25 mouse cellular contexts compared by ENCODE assay signal in genomic region chr3:104613102-104613501, GRCm38 (mm10). TPM values are rescaled to one million over a fixed set of nuclear protein-coding genes. Genes with fewer than 3 reads are reported as not detected.
DNase-seq lines count a peak whose midpoint lies in the region.
"Had no signal": no experiment of that assay in that cellular context is flagged by ENCODE, and none has a peak within 500 bp of the region (broad histone marks: within the 10 kb centered on the region; RNA-seq: fewer than 3 reads in every experiment).

No protein-coding gene starts in this region.

- peak overlapping the region; percentile 47; the same call in 1 of the 2 replicates for H3K27ac ChIP-seq in heart, embryonic 10.5 days
- peak overlapping the region; percentile 93 for H3K27ac ChIP-seq in brown adipose tissue, adult 24 weeks (replicated peaks; ENCODE audit: low read depth, low read length)
- H3K27ac ChIP-seq: gastrocnemius, adult 2 months; hindbrain, embryonic 14.5 days; kidney, postnatal 0 days; liver, embryonic 14.5 days; macrophage; midbrain, embryonic 15.5 days; stomach, embryonic 15.5 days had no signal

- no peak overlapping the region for H3K4me3 ChIP-seq in heart, embryonic 10.5 days
- H3K4me3 ChIP-seq in brown adipose tissue, adult 24 weeks (ENCODE audit: insufficient read depth, low read depth, low read length) = no peak overlapping the region
- H3K4me3 ChIP-seq: erythroblast, embryonic 14.5 days; gastrocnemius, adult 2 months; heart, embryonic 12.5 days; midbrain, embryonic 15.5 days; stomach, embryonic 15.5 days had no signal

- H3K27me3 ChIP-seq in heart, embryonic 10.5 days (ENCODE audit: insufficient read depth, poor library complexity, severe bottlenecking) = no peaks in the 10 kb centered on the region
- H3K27me3 ChIP-seq: CH12.LX; heart, embryonic 12.5 days; midbrain, embryonic 15.5 days; stomach, embryonic 15.5 days had no signal

- H3K9me3 ChIP-seq in heart, embryonic 10.5 days = no peaks in the 10 kb centered on the region
- H3K9me3 ChIP-seq: heart, embryonic 12.5 days; midbrain, embryonic 15.5 days; stomach, embryonic 15.5 days had no signal

- H3K4me1 ChIP-seq in heart, embryonic 10.5 days = peaks cover 20% of the 10 kb centered on the region
- H3K4me1 ChIP-seq in brown adipose tissue, adult 24 weeks (ENCODE audit: control insufficient read depth, insufficient read depth, insufficient read length, low read length) = peaks cover 7% of the 10 kb centered on the region
- H3K4me1 ChIP-seq: midbrain, embryonic 15.5 days; stomach, embryonic 15.5 days had no signal

- no peaks in the 10 kb centered on the region for H3K36me3 ChIP-seq in heart, embryonic 10.5 days
- H3K36me3 ChIP-seq: heart, embryonic 12.5 days; midbrain, embryonic 15.5 days; stomach, embryonic 15.5 days had no signal

- WGBS in heart, embryonic 10.5 days = 54% methylated on average over 5 of the region's 5 CpGs

- DNase-seq in heart, embryonic 10.5 days (ENCODE audit: low spot score) = no peak
- no peak for DNase-seq in heart, postnatal 4 days
- DNase-seq in kidney, adult 9 months = peak; percentile 35
- no peak for DNase-seq in kidney, postnatal 10 days
- peak; percentile 78 for DNase-seq in fat pad, adult 2 months (ENCODE audit: extremely low read depth, low read depth, low spot score)
- DNase-seq: adrenal gland, postnatal 25 days; cerebellum, adult 18-20 months; gastrocnemius, adult 2 months; gastrocnemius, postnatal 36 days; heart, adult 18-20 months; layer of hippocampus, adult 9-11 months; liver; lung, adult 2 months; lung, postnatal 10 days; right cerebral cortex, postnatal 25 days had no signal

RNA-seq across cellular contexts. Expression of gene Slc16a1, which starts 25.4 kb away (rescaled TPM):
- 76.5 and 91.2 TPM in 2 replicates for polyA plus RNA-seq in heart, embryonic 10.5 days (2016; fragmentation: Nextera tagmentation; extraction: Ambion mirVana)
- 100 to 1,000 TPM; 178 to 191 TPM for total RNA-seq in heart, postnatal 4 days (2021)
- polyA plus RNA-seq in brown adipose tissue, adult 24 weeks (2012; ENCODE audit: insufficient read depth, insufficient read length, missing spikeins) = 185 and 208 TPM in 2 replicates

Comparison
In these comparisons a context has a peak if more than half of its experiments do, and no peak if none do; other contexts are left out.
1. DNase-seq: peak in kidney, adult 9 months (single experiment) and fat pad, adult 2 months (single experiment); none in heart, embryonic 10.5 days (single experiment), heart, postnatal 4 days (single experiment) and kidney, postnatal 10 days (single experiment).